Mouse (Mus musculus) bone marrow macrophage, adult 2 months (primary cell): Measurements from ENCODE around the gene Cst3.

Source experiments
- CTCF ChIP-seq: IDR thresholded peaks from 2 replicates; pipeline ENCODE4 v1.5.1; 2012; ENCODE audit warnings: low read depth, mild to moderate bottlenecking, low read length, moderate library complexity
- POLR2A ChIP-seq: IDR thresholded peaks from 2 replicates; pipeline ENCODE4 v1.6.1; 2012; ENCODE audit warnings: mild to moderate bottlenecking, low read depth, low read length, borderline replicate concordance

- TF ChIP-seq POLR2A (no peak), CTCF (no peak)
Observed at GRCm38 (mm10) chr2:148874617-148875334, 716 bp downstream of the Cst3 start.
